ENCODE assay signal across 8 mouse cellular contexts in genomic region chr17:57248771-57249170, GRCm38 (mm10). TPM values are rescaled to one million over a fixed set of nuclear protein-coding genes. Genes with fewer than 3 reads are reported as not detected.
DNase-seq lines count a peak whose midpoint lies in the region; ATAC-seq and TF ChIP-seq lines count a peak whose summit lies in the region.

No protein-coding gene starts in this region.

- peak overlapping the region; percentile 57 for H3K27ac ChIP-seq in embryonic fibroblast, embryonic 13.5 days (ENCODE audit: insufficient read depth, low read length)
- peak overlapping the region; percentile 54 for H3K27ac ChIP-seq in intestine, postnatal 0 days (ENCODE audit: low read depth, low read length)
- peak overlapping the region; percentile 95 for H3K27ac ChIP-seq in midbrain, embryonic 10.5 days (replicated peaks)

- H3K4me2 ChIP-seq in intestine, postnatal 0 days (replicated peaks; ENCODE audit: low read depth), result peak overlapping the region; percentile 92

- WGBS in intestine, postnatal 0 days, result 6% methylated on average over 13 of the region's 13 CpGs
- 13% methylated on average over 13 of the region's 13 CpGs for WGBS in midbrain, embryonic 10.5 days

- no peaks in the 10 kb centered on the region for H3K27me3 ChIP-seq in C2C12 (ENCODE audit: control insufficient read depth, insufficient read depth, insufficient read length)
- H3K27me3 ChIP-seq in intestine, postnatal 0 days (replicated peaks; ENCODE audit: control insufficient read depth, insufficient read depth, low read length), result no peaks in the 10 kb centered on the region
- H3K27me3 ChIP-seq in midbrain, embryonic 10.5 days (ENCODE audit: low read depth, poor library complexity, severe bottlenecking), result no peaks in the 10 kb centered on the region

- peak overlapping the region; percentile 53 for H3ac ChIP-seq in C2C12 (ENCODE audit: control insufficient read depth, insufficient read length, low read depth)

- H3K4me3 ChIP-seq in C2C12 (ENCODE audit: insufficient read depth, poor library complexity, severe bottlenecking), result peak overlapping the region; percentile 34
- peak overlapping the region; percentile 20 for H3K4me3 ChIP-seq in embryonic fibroblast, embryonic 13.5 days (ENCODE audit: insufficient read depth, low read length)
- H3K4me3 ChIP-seq in intestine, postnatal 0 days (ENCODE audit: low read depth, low read length), result peak overlapping the region; percentile 88
- H3K4me3 ChIP-seq in midbrain, embryonic 10.5 days, result peak overlapping the region; percentile 81

- peaks cover 5% of the 10 kb centered on the region; the same call in 1 of the 2 replicates for H3K4me1 ChIP-seq in embryonic fibroblast, embryonic 13.5 days (ENCODE audit: control insufficient read depth, insufficient read depth, low read length)
- H3K4me1 ChIP-seq in intestine, postnatal 0 days (replicated peaks; ENCODE audit: control insufficient read depth, insufficient read depth, low read length), result peaks cover 8% of the 10 kb centered on the region; the same call in 1 of the 2 replicates
- peaks cover 38% of the 10 kb centered on the region for H3K4me1 ChIP-seq in midbrain, embryonic 10.5 days

- TF ChIP-seq CTCF in C2C12 (IDR thresholded peaks at IDR 0.05; ENCODE audit: control insufficient read depth, insufficient read depth, insufficient read length), result no peak
- no peak for TF ChIP-seq CTCF in embryonic fibroblast, embryonic 13.5 days (IDR thresholded peaks at IDR 0.05; ENCODE audit: borderline replicate concordance, insufficient read depth, low read length)
- no peak for TF ChIP-seq CTCF in intestine, postnatal 0 days (IDR thresholded peaks at IDR 0.05; ENCODE audit: low read depth)

- H3K9me3 ChIP-seq in intestine, postnatal 0 days (ENCODE audit: control insufficient read depth), result no peaks in the 10 kb centered on the region
- no peaks in the 10 kb centered on the region for H3K9me3 ChIP-seq in midbrain, embryonic 10.5 days (replicated peaks)

- no peak for ATAC-seq in intestine, postnatal 0 days

- peaks cover 41% of the 10 kb centered on the region for H3K79me2 ChIP-seq in C2C12 (ENCODE audit: control insufficient read depth, insufficient read depth)

- TF ChIP-seq POLR2A in embryonic fibroblast, embryonic 13.5 days (IDR thresholded peaks at IDR 0.05; ENCODE audit: low read depth, low read length), result no peak; the same call in 1 of the 2 replicates

- 0 out of 2 replicates have a peak overlapping the region, but pooled peaks have one; percentile 64 for H3K9ac ChIP-seq in intestine, postnatal 0 days (ENCODE audit: low read depth, low read length)

- H3K36me3 ChIP-seq in C2C12 (ENCODE audit: control insufficient read depth, insufficient read depth), result peaks cover 5% of the 10 kb centered on the region
- peaks cover 7% of the 10 kb centered on the region for H3K36me3 ChIP-seq in intestine, postnatal 0 days (ENCODE audit: control insufficient read depth, insufficient read depth)
- peaks cover 21% of the 10 kb centered on the region for H3K36me3 ChIP-seq in midbrain, embryonic 10.5 days

- peaks cover 24% of the 10 kb centered on the region for H3K79me3 ChIP-seq in C2C12 (ENCODE audit: low read depth)

- peak; percentile 42 for DNase-seq in adrenal gland, postnatal 14 days
- DNase-seq in adrenal gland, postnatal 4 days (ENCODE audit: low spot score in 2 of 2), result no peak
- DNase-seq in midbrain, embryonic 10.5 days (ENCODE audit: low spot score), result no peak
- no peak for DNase-seq in Muller cell, postnatal 12 days (ENCODE audit: inconsistent ontology term)
- no peak for DNase-seq in urinary bladder, adult 2 months (ENCODE audit: low spot score)

TF ChIP-seq in C2C12, 6 proteins besides CTCF, POLR2A, EP300 and RAD21:
- no peak for TF ChIP-seq MYOG (IDR thresholded peaks at IDR 0.05; ENCODE audit: control insufficient read depth, extremely low read depth, insufficient read length)
- TF ChIP-seq MYOD1 (IDR thresholded peaks at IDR 0.05; ENCODE audit: control insufficient read depth, insufficient read length, low read depth), result no peak
- no peak for TF ChIP-seq CEBPB (IDR thresholded peaks at IDR 0.05; ENCODE audit: low read depth)
- TF ChIP-seq USF1 (IDR thresholded peaks at IDR 0.05; ENCODE audit: low read depth), result no peak
- no peak for TF ChIP-seq MAX (IDR thresholded peaks at IDR 0.05)
- TF ChIP-seq FOSL1 (IDR thresholded peaks at IDR 0.05; ENCODE audit: insufficient read depth, low read length, poor library complexity, severe bottlenecking), result no peak

RNA-seq across cellular contexts. Expression of gene Trip10, which starts 0.5 kb away (rescaled TPM):
- total RNA-seq in adrenal gland, postnatal 14 days (2021), result 38.5 and 45.1 TPM in 2 replicates
- total RNA-seq in adrenal gland, postnatal 4 days (2021), result 10 to 100 TPM; 52.1 to 58.4 TPM
- polyA plus RNA-seq in C2C12 (2012; fragmentation: generic; extraction: Trizol), result 45.7 TPM
- 58.8 and 61.3 TPM in 2 replicates for polyA plus RNA-seq in embryonic fibroblast, embryonic 13.5 days (2011; ENCODE audit: insufficient read length, low read depth, missing spikeins)
- polyA plus RNA-seq in intestine, postnatal 0 days (2015; fragmentation: Nextera tagmentation; extraction: Ambion mirVana), result 26.3 and 31.6 TPM in 2 replicates
- polyA plus RNA-seq in midbrain, embryonic 10.5 days (2016; fragmentation: Nextera tagmentation; extraction: Ambion mirVana), result 34.0 and 42.1 TPM in 2 replicates
- 78.9 and 81.3 TPM in 2 replicates for polyA plus RNA-seq in urinary bladder, adult 2 months (2012; rRNA removed)

RNA-seq across cellular contexts. Expression of gene Gpr108, which starts 0.5 kb away (rescaled TPM):
- total RNA-seq in adrenal gland, postnatal 14 days (2021), result 54.2 and 56.4 TPM in 2 replicates
- 10 to 100 TPM; 50.3 to 52.5 TPM for total RNA-seq in adrenal gland, postnatal 4 days (2021)
- 24.7 TPM for polyA plus RNA-seq in C2C12 (2012; fragmentation: generic; extraction: Trizol)
- polyA plus RNA-seq in embryonic fibroblast, embryonic 13.5 days (2011; ENCODE audit: insufficient read length, low read depth, missing spikeins), result 33.5 and 33.9 TPM in 2 replicates
- polyA plus RNA-seq in intestine, postnatal 0 days (2015; fragmentation: Nextera tagmentation; extraction: Ambion mirVana), result 14.7 and 16.2 TPM in 2 replicates
- 23.9 and 26.0 TPM in 2 replicates for polyA plus RNA-seq in midbrain, embryonic 10.5 days (2016; fragmentation: Nextera tagmentation; extraction: Ambion mirVana)
- 46.5 and 46.9 TPM in 2 replicates for polyA plus RNA-seq in urinary bladder, adult 2 months (2012; rRNA removed)

RNA-seq across cellular contexts. Expression of gene C3, which starts 20.8 kb away (rescaled TPM):
- total RNA-seq in adrenal gland, postnatal 14 days (2021), result 181 and 603 TPM in 2 replicates
- 100 to 1,000 TPM in 1 of 2 experiments, 10 to 100 TPM in 1; 60.7 to 452 TPM for total RNA-seq in adrenal gland, postnatal 4 days (2021)
- 0.01 TPM for polyA plus RNA-seq in C2C12 (2012; fragmentation: generic; extraction: Trizol)
- 3.9 TPM in 2 replicates for polyA plus RNA-seq in embryonic fibroblast, embryonic 13.5 days (2011; ENCODE audit: insufficient read length, low read depth, missing spikeins)
- polyA plus RNA-seq in intestine, postnatal 0 days (2015; fragmentation: Nextera tagmentation; extraction: Ambion mirVana), result 19.5 TPM in 2 replicates
- 0.07 TPM in 1 of 2 replicates, not detected in the other for polyA plus RNA-seq in midbrain, embryonic 10.5 days (2016; fragmentation: Nextera tagmentation; extraction: Ambion mirVana)
- 163 and 168 TPM in 2 replicates for polyA plus RNA-seq in urinary bladder, adult 2 months (2012; rRNA removed)

RNA-seq across cellular contexts. Expression of gene Vav1, which starts 30.1 kb away (rescaled TPM):
- total RNA-seq in adrenal gland, postnatal 14 days (2021), result 2.8 and 9.7 TPM in 2 replicates
- total RNA-seq in adrenal gland, postnatal 4 days (2021), result 1 to 10 TPM; 2.7 to 3.3 TPM
- not detected for polyA plus RNA-seq in C2C12 (2012; fragmentation: generic; extraction: Trizol)
- polyA plus RNA-seq in embryonic fibroblast, embryonic 13.5 days (2011; ENCODE audit: insufficient read length, low read depth, missing spikeins), result 0.79 TPM in 1 of 2 replicates, not detected in the other
- polyA plus RNA-seq in intestine, postnatal 0 days (2015; fragmentation: Nextera tagmentation; extraction: Ambion mirVana), result 1.1 and 1.5 TPM in 2 replicates
- 1.9 and 2.0 TPM in 2 replicates for polyA plus RNA-seq in midbrain, embryonic 10.5 days (2016; fragmentation: Nextera tagmentation; extraction: Ambion mirVana)
- 3.5 and 3.9 TPM in 2 replicates for polyA plus RNA-seq in urinary bladder, adult 2 months (2012; rRNA removed)

RNA-seq across cellular contexts. Expression of gene Tnfsf14, which starts 54.8 kb away (rescaled TPM):
- 0.19 and 0.53 TPM in 2 replicates for total RNA-seq in adrenal gland, postnatal 14 days (2021)
- under 1 TPM in 1 of 2 experiments, not detected in 1; 0.28 TPM for total RNA-seq in adrenal gland, postnatal 4 days (2021)
- polyA plus RNA-seq in C2C12 (2012; fragmentation: generic; extraction: Trizol), result not detected
- polyA plus RNA-seq in embryonic fibroblast, embryonic 13.5 days (2011; ENCODE audit: insufficient read length, low read depth, missing spikeins), result not detected in 2 replicates
- polyA plus RNA-seq in intestine, postnatal 0 days (2015; fragmentation: Nextera tagmentation; extraction: Ambion mirVana), result 0.10 and 0.12 TPM in 2 replicates
- polyA plus RNA-seq in midbrain, embryonic 10.5 days (2016; fragmentation: Nextera tagmentation; extraction: Ambion mirVana), result 0.06 and 0.21 TPM in 2 replicates
- 0.55 and 0.68 TPM in 2 replicates for polyA plus RNA-seq in urinary bladder, adult 2 months (2012; rRNA removed)

Comparison
In these comparisons a context has a peak if more than half of its experiments do, and no peak if none do; other contexts are left out.
1. H3K4me3 ChIP-seq: peak in every context shown above with its lines; median percentile 88 in intestine, postnatal 0 days; 81 in midbrain, embryonic 10.5 days; 34 in C2C12; 20 in embryonic fibroblast, embryonic 13.5 days.